Mouse (Mus musculus): ENCODE data around the gene Entr1.
"Not testable (repeated sequence)": the region's sequence is repeated elsewhere in the genome, so short reads cannot be mapped to it uniquely, and the experiment has no call there.

Entr1 gene

GRCm38 (mm10) chr2:26388682-26389153, 398 bp downstream of the Entr1 start:
- in situ Hi-C loops (cut with MboI) = no loop called here

- in situ Hi-C loops (cut with MboI) = no loop called here
Observed at GRCm38 (mm10) chr2:26387713-26388112, 1.4 kb downstream of the Entr1 start.

DNA sequence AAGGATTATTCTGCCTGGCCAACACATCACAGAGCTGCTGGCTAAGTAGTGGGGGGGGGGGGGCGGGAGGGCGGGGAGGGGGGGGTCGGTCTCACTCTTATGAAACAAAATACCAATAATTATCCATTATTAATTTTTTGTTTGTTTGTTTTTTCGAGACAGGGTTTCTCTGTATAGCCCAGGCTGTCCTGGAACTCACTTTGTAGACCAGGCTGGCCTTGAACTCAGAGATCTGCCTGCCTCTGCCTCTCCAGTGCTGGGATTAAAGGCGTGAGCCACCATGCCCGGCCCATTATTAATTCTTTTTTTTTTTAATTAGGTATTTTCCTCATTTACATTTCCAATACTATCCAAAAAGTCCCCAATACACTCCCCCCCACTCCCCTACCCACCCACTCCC, 8.2 kb downstream of the Entr1 start:
- in situ Hi-C loops (cut with MboI) = not testable (repeated sequence)

- in situ Hi-C loops (cut with MboI) = no loop called here
Observed at GRCm38 (mm10) chr2:26380131-26380771, 8.9 kb downstream of the Entr1 start, which contains the start of gene Snapc4. TSS of gene Snapc4 (minus strand) at chr2:26380653.

GRCm38 (mm10) chr2:26372396-26372795, 16.7 kb downstream of the Entr1 start:
- in situ Hi-C loops (cut with MboI) = no loop called here

GRCm38 (mm10) chr2:26368572-26368971, 20.5 kb downstream of the Entr1 start:
- in situ Hi-C loops (cut with MboI) = no loop called here

DNA sequence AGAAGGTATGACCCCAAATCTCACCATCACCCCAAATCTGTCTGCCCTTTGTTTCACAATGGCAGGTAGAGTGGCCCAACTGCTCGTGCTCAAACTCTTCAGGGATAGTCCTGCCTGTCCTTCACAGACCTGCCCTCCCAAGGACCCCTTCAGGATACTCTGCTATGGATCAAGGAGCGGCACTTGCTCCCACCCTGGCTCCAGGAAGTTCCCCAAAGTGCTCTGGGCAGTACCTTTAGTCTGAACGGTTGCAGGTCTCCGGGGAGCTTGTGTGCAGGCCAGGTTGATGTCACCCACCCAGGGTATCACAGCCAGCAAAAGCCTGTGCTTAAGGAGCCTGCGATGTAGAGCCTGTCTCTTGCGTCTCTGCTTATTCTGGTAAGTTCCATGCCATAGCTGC, 21.2 kb downstream of the Entr1 start:
- in situ Hi-C loops (cut with MboI) = no loop called here

GRCm38 (mm10) chr2:26364738-26365465, 24.2 kb downstream of the Entr1 start:
- in situ Hi-C loops (cut with MboI) = no loop called here

DNA sequence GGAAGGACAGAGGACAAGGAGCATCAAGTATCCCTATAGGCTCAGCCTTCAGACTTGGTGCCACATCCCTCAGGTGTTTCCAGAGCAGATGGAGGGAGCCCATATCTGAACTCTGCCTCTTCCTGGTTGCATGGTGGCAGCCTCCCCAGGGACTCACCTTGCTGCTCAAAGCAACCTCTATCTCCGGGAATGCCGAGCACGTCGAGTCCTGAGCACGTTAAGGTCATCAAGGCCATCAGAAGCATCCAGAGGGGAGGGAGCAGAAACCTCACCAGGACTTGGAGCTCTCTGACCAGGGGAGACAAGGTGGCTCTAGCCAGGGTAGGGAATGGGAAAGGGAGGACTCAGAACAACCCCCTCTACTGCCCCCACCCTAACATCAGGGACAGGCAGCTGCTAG, 25.6 kb downstream of the Entr1 start:
- in situ Hi-C loops (cut with MboI) = no loop called here

DNA sequence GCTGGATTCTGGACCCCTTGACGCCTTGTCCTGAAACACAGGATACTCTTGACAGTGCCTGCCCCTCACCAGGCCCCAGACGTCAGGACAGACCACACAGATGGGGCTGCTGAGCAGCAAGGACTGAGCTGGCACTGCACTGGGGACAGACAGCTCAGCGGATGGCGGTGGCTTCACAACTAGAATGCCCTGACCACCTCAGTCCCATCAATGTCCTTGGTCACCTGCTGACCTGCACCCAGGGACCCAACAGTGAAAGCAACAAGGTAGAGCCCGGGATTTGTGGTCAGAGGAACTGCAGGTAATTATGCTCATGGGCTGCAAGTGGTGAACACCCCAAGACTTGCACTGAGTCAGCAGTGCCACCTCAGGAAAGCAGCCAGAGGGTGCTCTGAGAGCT, 26.1 kb downstream of the Entr1 start:
- in situ Hi-C loops (cut with MboI) = no loop called here

DNA sequence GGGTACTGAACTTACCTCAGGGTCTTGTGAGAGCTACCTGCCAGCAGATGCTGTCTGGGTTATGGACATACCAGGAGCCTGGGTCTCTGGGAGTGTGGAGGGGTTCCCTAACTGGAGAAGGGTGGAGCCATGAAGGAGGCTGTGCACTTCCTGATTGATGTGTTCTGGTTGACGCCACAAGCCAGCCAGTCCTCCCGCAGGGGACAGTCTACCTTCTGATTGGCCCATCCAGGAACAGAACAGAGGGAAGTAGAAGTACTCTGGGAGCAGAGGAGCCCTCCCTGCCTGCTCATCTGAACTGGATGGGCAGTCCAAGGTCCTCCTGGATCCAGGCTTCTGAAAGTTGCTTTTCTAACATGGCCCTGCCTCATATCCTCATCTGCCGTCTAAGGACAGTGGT, 28.3 kb downstream of the Entr1 start, which contains the start of gene Card9:
Card9 (minus strand) TSS at position 147 of the 400 bp plus-strand sequence.
- in situ Hi-C loops (cut with MboI) = no loop called here

DNA sequence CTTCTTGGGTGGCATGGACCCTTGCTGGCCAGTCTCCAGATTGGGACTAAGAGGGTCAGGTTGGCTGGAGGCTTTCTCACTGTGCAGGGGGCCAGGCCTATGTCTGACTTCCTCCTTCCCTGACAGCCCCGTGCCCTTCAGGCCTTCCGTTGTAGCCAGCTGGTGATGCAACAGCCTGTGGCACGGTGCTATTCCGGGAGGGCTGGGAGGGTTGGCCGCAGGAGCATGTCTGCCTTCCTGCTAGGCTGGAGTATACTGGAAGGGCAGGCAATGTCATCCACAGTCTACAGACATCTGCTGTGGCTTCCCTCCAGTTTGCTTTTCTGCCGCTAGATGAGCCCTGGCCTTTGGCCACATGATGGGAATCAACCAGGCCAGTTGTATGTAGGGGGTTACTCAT, 29.1 kb downstream of the Entr1 start:
- in situ Hi-C loops (cut with MboI) = no loop called here

- in situ Hi-C loops (cut with MboI) = no loop called here
Observed at GRCm38 (mm10) chr2:26358667-26359320, 30.3 kb downstream of the Entr1 start.

- in situ Hi-C loops (cut with MboI) = no loop called here
Observed at GRCm38 (mm10) chr2:26357484-26357883, 31.6 kb downstream of the Entr1 start.

GRCm38 (mm10) chr2:26356678-26357077, 32.4 kb downstream of the Entr1 start:
- in situ Hi-C loops (cut with MboI) = no loop called here

- in situ Hi-C loops (cut with MboI) = no loop called here
Observed at GRCm38 (mm10) chr2:26356231-26356630, 32.9 kb downstream of the Entr1 start.

- in situ Hi-C loops (cut with MboI) = no loop called here
Observed at GRCm38 (mm10) chr2:26354401-26354800, 34.7 kb downstream of the Entr1 start.

DNA sequence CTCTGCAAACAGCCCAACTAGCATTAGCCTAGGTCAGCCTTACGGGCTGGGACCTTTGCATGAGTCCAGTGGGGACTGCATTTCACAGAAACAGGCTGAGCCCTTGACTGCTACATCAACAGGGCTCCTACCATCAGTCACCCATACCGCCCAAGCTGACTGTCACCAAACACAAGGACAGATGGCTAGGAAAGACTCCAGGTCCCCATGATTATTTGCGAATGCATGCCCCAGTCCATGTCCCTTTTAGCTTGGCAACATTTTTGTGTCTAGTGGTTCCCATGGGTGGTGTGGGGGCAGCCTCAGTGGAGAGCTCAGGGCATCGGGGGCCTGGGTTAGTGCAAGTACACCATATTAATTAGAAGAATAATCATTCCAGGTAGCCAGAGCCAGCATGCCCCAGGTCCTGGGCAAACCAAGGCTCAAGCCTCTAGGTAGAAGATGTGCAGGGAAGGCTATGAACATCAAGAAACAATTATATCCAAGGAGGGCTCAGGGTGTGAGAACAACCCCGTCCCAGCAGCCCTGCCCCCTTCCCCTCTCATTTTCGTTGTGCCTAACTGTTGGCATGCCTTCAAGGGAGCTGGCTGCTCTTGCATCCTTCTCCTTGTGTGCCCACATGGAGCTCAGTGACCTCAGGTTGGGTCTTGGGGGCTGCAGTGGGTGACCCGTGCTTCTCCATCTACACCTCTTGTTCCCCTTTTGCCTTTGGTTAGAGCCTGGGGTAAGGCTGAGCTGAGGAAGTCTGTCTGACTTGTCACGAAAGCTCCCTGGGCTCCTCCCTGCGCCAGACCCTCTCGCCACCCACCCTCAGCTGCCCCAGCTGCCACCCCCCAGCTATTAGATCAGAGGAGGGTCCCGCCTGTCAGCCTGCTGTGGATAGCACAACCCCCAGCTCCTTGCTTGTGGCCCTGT, 35.8 kb downstream of the Entr1 start:
- in situ Hi-C loops (cut with MboI) = no loop called here

DNA sequence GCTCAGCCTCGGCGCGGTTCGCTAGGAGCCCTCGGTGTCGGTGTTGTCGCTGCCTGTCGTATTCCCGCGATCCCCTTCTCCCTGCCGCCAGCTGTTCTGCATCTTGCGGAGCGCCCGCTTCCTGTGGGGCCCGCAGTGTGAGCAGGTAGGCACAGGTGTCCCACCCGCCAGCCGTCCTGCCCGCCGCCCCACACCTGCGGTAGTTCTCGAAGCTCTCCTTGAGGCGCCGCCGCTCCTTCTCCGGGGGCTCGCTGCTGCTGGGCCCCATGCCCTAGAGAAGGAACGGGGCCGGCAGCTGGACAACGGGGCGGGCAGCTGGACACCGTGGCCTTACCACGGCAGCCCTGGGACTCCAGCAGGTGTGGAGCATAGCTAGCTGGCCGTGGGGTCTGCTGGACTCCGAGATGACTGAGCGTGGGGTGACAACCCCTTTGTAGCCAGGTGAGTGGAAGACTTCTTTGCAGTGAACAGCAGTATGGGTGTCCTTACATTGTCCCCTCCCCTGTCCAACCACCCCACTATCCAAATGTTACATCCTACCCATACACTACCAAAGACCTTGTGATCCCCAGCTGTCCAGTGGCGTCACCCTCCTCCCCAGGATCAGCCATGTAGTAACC, 36.7 kb downstream of the Entr1 start:
- in situ Hi-C loops (cut with MboI) = no loop called here

GRCm38 (mm10) chr2:26351358-26352290, 37.5 kb downstream of the Entr1 start, which contains the start of gene Dnlz:
TSS of gene Dnlz (minus strand) at chr2:26352110.
- in situ Hi-C loops (cut with MboI) = no loop called here
